Mouse (Mus musculus): Measurements from ENCODE around the gene Eif4g3. TPM values are rescaled to one million over a fixed set of nuclear protein-coding genes. Genes with fewer than 3 reads are reported as not detected.

Eif4g3 gene
- polyA plus RNA-seq, 2 experiments = 5.6 to 15.6 TPM

GRCm38 (mm10) chr4:138219331-138219730 lies 226.5 kb downstream of the Eif4g3 start:
- WGBS (ENCODE audit: insufficient replicate concordance) = 48% methylated on average over 5 of the region's 5 CpGs
- DNase-seq (ENCODE audit: low read depth in 3 of 3, low spot score in 3 of 3) = peak in 1 of 3 experiments; percentile 19
- Histone ChIP-seq H3K4me3 (ENCODE audit: insufficient read depth in 1 of 2, low read depth in 2 of 2, low read length in 2 of 2) (peak overlapping the region in 1 of 2 experiments; percentile 82; a peak in 2 of 4 replicates), H3K36me3 (replicated peaks; ENCODE audit: control insufficient read depth, insufficient read depth, low read depth) (peaks cover 35% of the 10 kb centered on the region), H3K27me3 (ENCODE audit: control insufficient read depth, insufficient read depth, low read length) (no peaks in the 10 kb centered on the region), H3K4me1 (replicated peaks; ENCODE audit: control insufficient read depth in 2 of 2, insufficient read depth in 2 of 2, low read length in 1 of 2) (peaks cover 24 to 34% of the 10 kb centered on the region in 2 experiments), H3K4me2 (ENCODE audit: low read depth) (peak overlapping the region; percentile 86), H3K9ac (replicated peaks) (peak overlapping the region; percentile 94), H3K27ac (peak overlapping the region; percentile 57; the same call in 1 of the 2 replicates), H3K9me3 (ENCODE audit: control insufficient read depth, low read length) (no peaks in the 10 kb centered on the region)
- ATAC-seq (ENCODE audit: insufficient read depth) = no peak
- TF ChIP-seq CTCF (IDR thresholded peaks at IDR 0.05; ENCODE audit: low read depth) (no peak), EP300 (IDR thresholded peaks at IDR 0.05; ENCODE audit: low read depth) (no peak)

GRCm38 (mm10) chr4:138220761-138221160 lies 227.9 kb downstream of the Eif4g3 start:
- H3K9ac ChIP-seq (replicated peaks) = no peak overlapping the region; the same call in 1 of the 2 replicates
- WGBS (ENCODE audit: insufficient replicate concordance) = 41% methylated on average over 7 of the region's 7 CpGs
- no peaks in the 10 kb centered on the region for H3K27me3 ChIP-seq (ENCODE audit: control insufficient read depth, insufficient read depth, low read length)
- peak overlapping the region; percentile 36 for H3K4me2 ChIP-seq (ENCODE audit: low read depth)
- H3K9me3 ChIP-seq (ENCODE audit: control insufficient read depth, low read length) = no peaks in the 10 kb centered on the region
- peaks cover 48% of the 10 kb centered on the region for H3K36me3 ChIP-seq (replicated peaks; ENCODE audit: control insufficient read depth, insufficient read depth, low read depth)
- peaks cover 24 to 32% of the 10 kb centered on the region in 2 experiments for H3K4me1 ChIP-seq (replicated peaks; ENCODE audit: control insufficient read depth in 2 of 2, insufficient read depth in 2 of 2, low read length in 1 of 2)
- no peak for TF ChIP-seq CTCF (IDR thresholded peaks at IDR 0.05; ENCODE audit: low read depth)
- TF ChIP-seq EP300 (IDR thresholded peaks at IDR 0.05; ENCODE audit: low read depth) = no peak
- DNase-seq (ENCODE audit: low read depth in 3 of 3, low spot score in 3 of 3) (no peak), ATAC-seq (ENCODE audit: insufficient read depth) (no peak)
- H3K4me3 ChIP-seq (ENCODE audit: insufficient read depth in 1 of 2, low read depth in 2 of 2, low read length in 2 of 2) = no peak overlapping the region
- no peak overlapping the region for H3K27ac ChIP-seq

- no peak for ATAC-seq (ENCODE audit: insufficient read depth)
- Histone ChIP-seq H3K27me3 (ENCODE audit: control insufficient read depth, insufficient read depth, low read length) (no peaks in the 10 kb centered on the region), H3K4me3 (ENCODE audit: insufficient read depth in 1 of 2, low read depth in 2 of 2, low read length in 2 of 2) (no peak overlapping the region), H3K36me3 (replicated peaks; ENCODE audit: control insufficient read depth, insufficient read depth, low read depth) (peaks cover 55% of the 10 kb centered on the region), H3K4me2 (ENCODE audit: low read depth) (0 out of 2 replicates have a peak overlapping the region, but pooled peaks have one; percentile 21), H3K9me3 (ENCODE audit: control insufficient read depth, low read length) (no peaks in the 10 kb centered on the region), H3K27ac (no peak overlapping the region), H3K9ac (replicated peaks) (no peak overlapping the region), H3K4me1 (replicated peaks; ENCODE audit: control insufficient read depth in 2 of 2, insufficient read depth in 2 of 2, low read length in 1 of 2) (peaks cover 24 to 30% of the 10 kb centered on the region in 2 experiments)
- TF ChIP-seq EP300 (IDR thresholded peaks at IDR 0.05; ENCODE audit: low read depth) (no peak), CTCF (IDR thresholded peaks at IDR 0.05; ENCODE audit: low read depth) (no peak)
- no peak for DNase-seq (ENCODE audit: low read depth in 3 of 3, low spot score in 3 of 3)
- 54% methylated on average over 5 of the region's 5 CpGs for WGBS (ENCODE audit: insufficient replicate concordance)
These were observed 228.6 kb downstream of the Eif4g3 start for GRCm38 (mm10) chr4:138221406-138221805.

GRCm38 (mm10) chr4:138222396-138222795 lies 229.6 kb downstream of the Eif4g3 start:
- Histone ChIP-seq H3K4me3 (ENCODE audit: insufficient read depth in 1 of 2, low read depth in 2 of 2, low read length in 2 of 2) (no peak overlapping the region), H3K4me1 (replicated peaks; ENCODE audit: control insufficient read depth in 2 of 2, insufficient read depth in 2 of 2, low read length in 1 of 2) (peaks cover 24 to 30% of the 10 kb centered on the region in 2 experiments), H3K27me3 (ENCODE audit: control insufficient read depth, insufficient read depth, low read length) (no peaks in the 10 kb centered on the region), H3K27ac (no peak overlapping the region), H3K9me3 (ENCODE audit: control insufficient read depth, low read length) (no peaks in the 10 kb centered on the region), H3K9ac (replicated peaks) (no peak overlapping the region), H3K36me3 (replicated peaks; ENCODE audit: control insufficient read depth, insufficient read depth, low read depth) (peaks cover 65% of the 10 kb centered on the region), H3K4me2 (ENCODE audit: low read depth) (no peak overlapping the region)
- no peak for ATAC-seq (ENCODE audit: insufficient read depth)
- WGBS (ENCODE audit: insufficient replicate concordance) = 71% methylated on average over 5 of the region's 5 CpGs
- DNase-seq (ENCODE audit: low read depth in 3 of 3, low spot score in 3 of 3) = no peak
- TF ChIP-seq EP300 (IDR thresholded peaks at IDR 0.05; ENCODE audit: low read depth) (no peak), CTCF (IDR thresholded peaks at IDR 0.05; ENCODE audit: low read depth) (no peak)

GRCm38 (mm10) chr4:138223623-138224022 lies 230.8 kb downstream of the Eif4g3 start:
- no peak for TF ChIP-seq EP300 (IDR thresholded peaks at IDR 0.05; ENCODE audit: low read depth)
- no peak for TF ChIP-seq CTCF (IDR thresholded peaks at IDR 0.05; ENCODE audit: low read depth)
- ATAC-seq (ENCODE audit: insufficient read depth) (no peak), DNase-seq (ENCODE audit: low read depth in 3 of 3, low spot score in 3 of 3) (no peak)
- H3K9ac ChIP-seq (replicated peaks) = no peak overlapping the region
- no peak overlapping the region for H3K4me2 ChIP-seq (ENCODE audit: low read depth)
- no peak overlapping the region for H3K27ac ChIP-seq
- no peak overlapping the region for H3K4me3 ChIP-seq (ENCODE audit: insufficient read depth in 1 of 2, low read depth in 2 of 2, low read length in 2 of 2)
- peaks cover 23 to 24% of the 10 kb centered on the region in 2 experiments for H3K4me1 ChIP-seq (replicated peaks; ENCODE audit: control insufficient read depth in 2 of 2, insufficient read depth in 2 of 2, low read length in 1 of 2)
- H3K36me3 ChIP-seq (replicated peaks; ENCODE audit: control insufficient read depth, insufficient read depth, low read depth) = peaks cover 77% of the 10 kb centered on the region
- H3K27me3 ChIP-seq (ENCODE audit: control insufficient read depth, insufficient read depth, low read length) = no peaks in the 10 kb centered on the region
- WGBS (ENCODE audit: insufficient replicate concordance) = 75% methylated on average over 10 of the region's 10 CpGs
- H3K9me3 ChIP-seq (ENCODE audit: control insufficient read depth, low read length) = no peaks in the 10 kb centered on the region
